Mouse (Mus musculus) 416B (cell line): Measurements from ENCODE around the gene Rasal2.

Experiments
- DNase-seq: peaks from one replicate; pipeline ENCODE4 v3.0.0; 2011; ENCODE audit warnings: low read depth

Rasal2 gene

DNA sequence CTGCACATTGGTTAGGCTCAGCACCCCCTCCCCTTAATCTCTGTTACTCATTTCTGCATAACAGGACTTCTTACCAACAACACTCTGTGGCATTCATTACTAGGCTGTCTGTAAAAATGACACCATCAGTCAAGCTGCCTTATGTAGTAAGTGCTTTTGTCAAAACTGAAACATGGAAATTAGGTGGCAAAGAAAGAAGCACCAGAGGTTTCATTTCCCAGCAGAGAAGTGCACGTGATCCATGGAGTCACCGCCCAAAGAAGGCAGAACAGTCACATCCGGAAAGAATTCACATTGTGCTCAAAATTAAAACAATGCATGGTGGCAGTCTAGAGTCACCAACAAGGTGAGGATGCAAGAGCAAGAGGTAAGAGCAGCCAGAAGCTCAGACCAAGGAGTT, 271.4 kb downstream of the Rasal2 start:
- no peak for DNase-seq

DNA sequence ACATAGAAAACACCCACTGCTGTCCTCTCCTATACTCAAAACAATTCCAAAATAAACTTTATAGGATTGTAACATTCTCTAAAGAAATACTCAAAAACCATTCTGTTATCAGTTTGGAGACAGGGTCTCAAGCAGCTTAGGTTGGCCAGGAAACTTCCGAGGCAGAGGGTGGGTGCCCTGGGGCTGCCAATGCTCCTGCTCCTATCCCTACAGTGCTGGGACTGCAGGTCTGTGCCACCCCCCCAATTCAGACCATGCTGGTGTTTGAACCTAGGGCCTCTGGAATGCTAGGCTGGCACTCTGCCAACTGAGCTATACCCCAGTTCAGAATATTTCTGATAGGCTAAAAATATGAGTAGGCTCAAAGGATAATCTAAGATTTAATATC, 274.5 kb downstream of the Rasal2 start:
- DNase-seq: no peak

DNA sequence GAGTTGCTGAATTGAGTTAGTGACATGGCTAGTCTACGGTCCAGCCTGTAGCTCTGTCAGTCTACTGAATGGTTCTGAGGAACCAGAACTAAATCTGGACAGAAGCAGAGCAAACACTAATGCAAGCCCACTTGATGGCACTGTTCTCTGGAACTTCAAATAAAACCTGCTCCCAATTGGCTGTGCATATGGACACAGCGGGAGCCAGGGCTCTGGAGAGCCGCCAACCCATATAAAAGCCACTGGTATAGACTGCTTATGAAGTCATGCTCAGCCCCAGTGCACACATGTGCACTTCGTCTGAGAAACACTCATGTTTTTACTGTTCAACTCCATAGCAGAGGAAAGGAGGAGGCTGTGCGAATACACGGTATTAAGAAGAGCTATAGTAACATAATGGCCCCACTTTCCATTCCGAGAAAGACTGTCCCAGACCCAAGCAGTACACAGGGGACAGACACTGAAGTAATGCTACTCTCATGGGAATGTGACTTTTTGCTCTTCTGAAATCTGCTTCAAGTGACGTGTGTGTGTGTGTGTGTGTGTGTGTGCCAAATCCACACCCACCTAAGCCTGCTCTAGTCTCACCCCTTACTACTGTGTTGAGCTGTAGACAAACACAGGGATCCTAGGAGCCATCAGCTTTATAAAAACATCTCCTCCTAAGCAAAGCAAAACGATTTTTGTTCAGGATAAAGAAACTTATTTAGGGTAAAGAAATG, 275.1 kb downstream of the Rasal2 start:
- DNase-seq: no peak

DNA sequence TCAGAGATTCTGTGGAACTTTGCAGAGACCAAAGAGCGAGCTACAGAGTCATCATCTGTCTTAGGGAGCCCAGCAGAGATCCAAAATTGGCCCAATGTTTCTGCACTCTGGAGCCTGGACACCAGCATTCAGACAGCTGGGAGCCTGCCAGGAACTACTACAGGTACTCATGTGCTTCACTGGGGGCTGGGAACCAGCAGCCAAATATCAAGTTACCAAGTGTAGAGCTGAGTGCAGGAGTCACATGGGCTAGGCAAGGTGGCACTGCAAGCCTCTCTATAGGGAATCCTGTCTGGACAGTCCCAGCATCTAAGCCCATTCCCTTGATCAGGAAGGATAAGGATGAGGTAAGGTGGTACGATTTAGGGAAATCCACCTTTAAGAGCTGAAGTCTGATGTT, 284.2 kb downstream of the Rasal2 start:
- DNase-seq: no peak

DNA sequence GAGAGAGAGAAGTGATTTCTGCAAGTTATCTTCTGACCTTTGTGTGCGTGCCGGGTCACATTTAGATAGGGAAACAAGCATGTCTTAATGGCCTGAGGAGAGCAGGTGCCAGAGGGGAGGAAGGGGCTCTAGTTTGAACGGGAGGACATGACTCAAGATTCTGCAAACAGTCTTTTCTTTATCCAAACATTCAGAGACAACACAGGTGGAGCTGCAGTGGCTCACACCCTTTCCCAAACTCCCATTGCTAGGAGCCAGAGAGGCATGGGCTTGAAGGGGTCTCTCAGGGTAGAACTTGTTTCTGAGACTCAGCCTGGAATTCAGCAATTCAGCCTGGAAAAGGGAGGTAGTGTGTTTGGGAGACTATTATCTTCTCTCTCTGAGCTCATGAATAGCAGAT, 288.6 kb downstream of the Rasal2 start:
- no peak for DNase-seq

DNA sequence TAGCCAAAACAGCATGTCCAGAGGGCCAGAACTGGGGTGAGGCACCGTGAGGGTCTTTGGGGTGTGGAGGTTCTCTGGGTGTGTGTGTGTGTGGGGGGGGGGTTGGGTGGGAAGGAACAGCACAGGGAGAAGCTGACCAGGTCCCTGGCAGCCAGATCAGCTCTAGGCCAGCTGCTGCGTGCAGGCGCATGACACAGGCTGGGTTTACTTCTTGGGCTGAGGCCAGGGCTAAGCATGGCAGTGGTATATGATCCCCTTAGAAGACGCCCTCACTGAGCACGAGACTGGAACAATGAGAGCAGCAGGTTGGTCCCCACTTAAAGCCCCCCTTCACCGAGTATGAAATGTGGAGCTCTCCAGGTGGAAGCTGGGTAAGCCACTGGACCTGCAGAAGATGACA, 293.2 kb downstream of the Rasal2 start:
- DNase-seq: no peak

DNA sequence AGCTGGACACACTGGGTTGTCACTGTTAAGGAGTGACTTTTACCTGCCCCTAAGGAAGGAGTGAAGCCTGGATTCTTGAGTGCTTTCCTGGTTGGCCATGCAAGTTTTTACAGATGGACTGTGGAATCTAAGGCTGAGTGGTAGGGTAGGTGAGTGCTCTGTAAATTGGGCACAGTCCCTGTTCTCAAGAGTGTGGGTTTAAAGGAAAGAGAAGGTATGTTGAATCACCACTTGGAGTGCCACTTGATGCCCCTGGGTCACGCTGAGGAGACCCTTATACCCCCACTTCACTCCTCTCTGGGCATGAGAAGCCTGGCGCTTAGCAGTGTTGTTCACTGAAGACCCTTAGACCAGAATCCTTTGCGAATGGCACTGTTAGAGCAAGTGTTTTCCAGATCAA, 295.0 kb downstream of the Rasal2 start:
- DNase-seq: no peak

DNA sequence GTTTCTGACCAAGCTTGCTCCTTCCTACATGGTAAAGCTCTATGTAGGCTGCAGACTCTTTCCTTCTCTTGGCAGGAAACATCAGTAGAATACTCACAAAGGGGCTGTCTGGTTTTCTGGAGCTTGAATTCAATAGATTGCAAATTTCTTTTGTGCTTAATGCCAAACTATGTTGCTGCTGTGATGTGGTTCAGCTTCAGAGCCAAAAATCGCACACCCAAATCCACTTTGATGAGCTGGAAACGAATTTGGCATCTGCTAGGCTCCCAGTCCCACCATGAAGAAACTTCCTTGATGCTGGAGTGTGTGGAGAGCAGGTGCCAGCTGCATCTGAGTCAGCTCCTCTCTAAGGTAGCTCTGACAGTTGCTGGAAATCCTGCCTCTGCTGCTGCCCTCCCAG, 297.9 kb downstream of the Rasal2 start:
- no peak for DNase-seq

DNA sequence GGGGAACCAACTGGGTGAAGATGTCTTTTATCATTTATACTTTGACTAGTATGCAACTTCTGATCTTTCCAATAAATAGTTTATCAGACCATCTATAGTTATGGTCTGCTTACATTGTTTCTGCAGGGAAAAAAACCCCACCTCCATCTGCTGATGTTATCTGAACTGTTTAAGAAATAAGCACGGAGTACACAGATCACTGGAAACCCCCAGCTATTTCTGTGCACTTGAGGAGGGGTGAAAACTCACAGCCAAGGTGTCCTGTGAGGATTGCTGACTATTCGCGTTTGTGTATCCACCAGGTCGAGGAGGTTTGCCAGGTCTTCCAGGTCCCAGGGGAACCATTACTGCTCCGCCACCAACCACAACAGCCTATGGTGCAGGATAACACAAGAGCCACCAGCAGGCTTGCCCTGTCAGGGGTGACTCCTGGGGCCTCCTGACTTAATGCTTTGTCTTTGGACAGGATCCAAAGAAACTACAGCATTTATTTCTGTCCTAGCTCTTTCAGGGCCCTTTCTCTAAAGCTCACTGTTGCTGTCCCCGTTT, 302.0 kb downstream of the Rasal2 start:
- DNase-seq: no peak

DNA sequence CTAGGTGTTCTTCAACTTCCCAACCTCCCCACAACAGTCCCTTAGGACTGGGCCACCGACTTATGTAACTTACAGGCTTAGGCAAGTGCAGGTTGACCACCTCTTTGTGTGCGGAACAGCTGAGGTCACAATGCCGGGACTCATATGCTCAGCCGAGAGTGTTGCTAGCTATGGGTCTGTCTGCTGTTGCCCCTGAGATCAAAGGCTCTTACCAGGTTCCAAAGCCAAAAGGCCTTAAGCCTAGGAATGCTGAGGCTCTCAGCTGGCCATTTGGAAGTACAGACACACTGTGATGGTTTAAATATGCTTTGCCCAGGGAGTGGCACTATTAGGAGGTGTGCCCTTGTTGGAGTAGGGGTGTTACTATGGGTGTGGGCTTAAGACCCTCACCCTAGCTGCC, 303.8 kb downstream of the Rasal2 start, which contains the start of gene Tex35:
TSS of gene Tex35 (minus strand) at position 101 of the 400 bp plus-strand sequence.
- DNase-seq: no peak

DNA sequence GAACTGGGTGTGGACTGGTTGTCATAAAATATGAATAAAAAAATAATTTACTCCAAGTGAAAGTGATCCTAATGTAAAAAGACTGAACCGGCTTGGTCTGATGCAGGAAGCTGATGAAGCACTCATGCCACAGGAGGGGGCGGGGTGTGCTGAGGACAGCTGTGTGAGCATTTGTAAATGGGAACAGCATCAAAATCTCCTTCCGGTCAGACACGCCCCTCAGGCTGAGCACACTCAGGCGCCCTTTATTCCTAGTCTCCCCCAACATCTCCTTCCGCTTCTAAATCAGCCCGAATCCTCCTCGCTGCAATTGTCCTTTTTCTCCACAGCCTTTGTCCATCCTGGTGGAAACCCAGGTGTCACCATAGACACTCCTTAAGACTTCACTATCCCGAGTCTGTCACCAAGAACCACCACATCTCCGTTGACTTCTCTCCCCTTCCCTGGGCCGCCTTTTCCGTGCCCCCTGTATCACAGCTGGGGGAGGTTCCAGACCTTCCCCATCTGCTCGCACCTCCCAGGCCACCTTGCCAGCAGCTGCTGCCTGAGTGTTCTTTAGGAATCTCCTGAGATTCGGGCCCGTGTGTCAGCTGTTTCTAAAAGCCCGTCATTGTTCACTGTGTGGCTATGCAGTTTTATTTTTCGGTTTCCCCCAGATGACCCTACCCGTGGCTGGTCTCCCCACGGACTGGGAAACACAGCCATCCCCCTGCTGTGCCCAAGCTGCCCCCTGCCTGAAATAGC, 311.1 kb downstream of the Rasal2 start:
- DNase-seq: peak; percentile 51

DNA sequence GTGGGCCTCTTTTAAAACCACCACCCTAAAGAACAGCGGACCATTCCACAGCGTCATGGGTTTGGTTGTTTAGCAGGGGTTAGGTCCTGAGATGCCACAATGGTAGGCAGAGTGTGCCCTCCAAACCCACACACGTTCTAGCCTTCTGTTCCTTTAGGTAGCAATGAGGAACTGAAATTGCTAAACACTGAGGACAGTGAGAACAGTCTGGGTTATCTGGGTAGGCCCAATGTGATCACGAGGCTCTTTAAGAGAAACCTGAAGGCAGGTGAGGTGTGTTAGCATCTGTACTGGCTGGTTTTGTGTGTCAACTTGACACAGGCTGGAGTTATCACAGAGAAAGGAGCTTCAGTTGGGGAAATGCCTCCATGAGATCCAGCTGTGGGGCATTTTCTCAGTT, 316.9 kb downstream of the Rasal2 start:
- no peak for DNase-seq

DNA sequence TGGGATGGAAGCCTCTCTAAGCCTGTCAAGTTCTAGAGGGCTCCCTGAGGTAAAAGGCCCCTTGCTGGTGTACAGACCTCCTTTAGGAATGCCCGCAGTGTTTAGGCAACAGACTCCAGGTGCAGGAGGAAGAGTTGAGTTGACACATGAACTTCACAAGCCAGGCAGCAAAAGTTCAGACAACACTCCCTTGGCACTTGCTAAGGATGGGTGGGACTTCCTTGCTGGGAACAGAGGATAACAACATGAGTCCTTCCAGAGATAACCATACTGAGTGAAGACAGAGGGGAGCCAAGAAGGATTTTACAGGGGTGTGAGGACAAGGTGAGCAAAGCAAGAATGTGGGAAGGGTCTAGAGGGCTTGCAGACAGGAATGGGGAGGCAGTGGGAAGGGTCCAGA, 319.8 kb downstream of the Rasal2 start:
- no peak for DNase-seq

DNA sequence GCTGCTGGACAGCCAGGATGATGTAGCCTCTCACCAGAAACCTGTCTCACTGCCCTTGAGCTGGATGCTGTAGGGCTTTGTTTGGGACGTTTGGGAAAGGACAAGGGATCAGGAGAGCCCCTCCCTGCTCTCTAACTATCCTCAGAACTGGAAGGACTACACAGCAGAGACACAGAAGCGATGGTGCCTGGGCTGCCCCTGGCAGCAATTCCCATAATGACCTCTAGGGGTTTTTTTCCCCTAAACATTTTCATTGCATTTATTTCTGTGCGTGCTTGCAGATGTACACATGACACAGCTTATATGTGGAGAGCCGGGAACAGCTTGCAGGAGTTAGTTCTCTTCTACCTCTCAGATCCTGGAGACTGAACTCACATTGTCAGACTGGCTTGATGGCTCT, 320.3 kb downstream of the Rasal2 start:
- no peak for DNase-seq

DNA sequence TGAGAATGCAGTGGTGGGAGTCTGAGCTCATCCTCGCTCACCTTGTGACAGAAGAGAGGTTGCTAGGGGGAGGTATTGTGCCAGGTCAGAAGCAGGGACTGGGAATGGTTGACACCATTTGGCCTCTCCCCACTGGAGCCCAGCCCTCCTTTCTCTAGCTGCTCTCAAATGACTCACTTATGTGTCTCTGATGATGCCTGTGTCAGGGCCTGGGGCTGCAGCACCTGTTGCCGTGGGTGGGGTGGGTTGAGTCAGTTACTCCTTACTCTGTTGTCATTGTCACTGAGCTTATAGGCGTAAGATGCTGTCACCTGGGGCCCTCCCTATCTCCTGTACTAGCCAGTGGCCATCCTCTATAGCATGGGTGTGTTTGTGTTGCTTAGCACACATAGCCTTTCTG, 321.6 kb downstream of the Rasal2 start:
- no peak for DNase-seq

DNA sequence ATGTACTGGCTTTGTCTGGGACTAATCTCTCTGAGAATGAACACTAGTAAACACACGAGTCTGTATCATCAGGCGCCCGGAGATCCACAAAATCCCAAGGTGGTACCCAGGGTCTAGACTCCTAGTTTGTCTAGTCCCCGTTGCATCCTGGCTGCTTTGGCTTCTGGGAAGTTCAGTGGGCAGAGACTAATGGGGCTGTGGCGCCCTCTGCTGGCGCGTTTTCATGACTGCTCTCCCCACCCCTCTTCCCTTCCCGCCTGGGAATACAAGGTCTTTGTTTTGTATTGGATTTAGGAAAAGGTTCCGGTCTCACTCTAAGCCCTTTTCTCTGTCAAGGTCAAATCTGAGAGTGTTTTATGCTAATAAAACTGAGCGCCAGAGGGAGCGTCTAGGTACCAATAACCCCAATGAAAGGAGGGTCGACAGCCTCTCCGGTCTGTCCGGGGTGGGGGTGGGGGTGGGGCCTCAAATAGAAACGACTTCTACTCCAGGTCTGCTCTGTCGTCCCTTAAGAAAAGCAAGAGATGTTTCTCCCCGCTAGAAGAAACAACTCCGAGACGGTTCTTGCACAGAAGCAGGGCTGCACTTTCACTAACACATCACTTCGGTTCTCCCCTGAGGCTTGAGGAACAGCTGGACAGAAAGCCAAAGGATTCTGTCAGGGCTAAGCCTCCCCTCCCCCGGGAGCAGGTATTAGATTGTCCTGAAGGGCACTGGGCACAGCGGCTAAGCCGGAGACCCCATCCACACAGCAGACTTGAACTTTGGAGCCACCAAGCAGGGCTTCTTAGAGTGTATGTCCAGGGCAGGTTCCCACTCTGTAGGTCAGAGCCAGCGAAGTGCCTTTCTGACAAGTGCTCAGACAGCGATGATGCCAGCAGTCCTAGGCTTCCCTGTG, 326.0 kb downstream of the Rasal2 start:
- peak; percentile 47 for DNase-seq
